Mouse (Mus musculus) ovary, postnatal 14 days (tissue): ENCODE results near the gene App.

Source experiments
- DNase-seq: peaks from one replicate; pipeline ENCODE4 v3.0.0; 2022; ENCODE audit warnings: low spot score

The App gene

DNA sequence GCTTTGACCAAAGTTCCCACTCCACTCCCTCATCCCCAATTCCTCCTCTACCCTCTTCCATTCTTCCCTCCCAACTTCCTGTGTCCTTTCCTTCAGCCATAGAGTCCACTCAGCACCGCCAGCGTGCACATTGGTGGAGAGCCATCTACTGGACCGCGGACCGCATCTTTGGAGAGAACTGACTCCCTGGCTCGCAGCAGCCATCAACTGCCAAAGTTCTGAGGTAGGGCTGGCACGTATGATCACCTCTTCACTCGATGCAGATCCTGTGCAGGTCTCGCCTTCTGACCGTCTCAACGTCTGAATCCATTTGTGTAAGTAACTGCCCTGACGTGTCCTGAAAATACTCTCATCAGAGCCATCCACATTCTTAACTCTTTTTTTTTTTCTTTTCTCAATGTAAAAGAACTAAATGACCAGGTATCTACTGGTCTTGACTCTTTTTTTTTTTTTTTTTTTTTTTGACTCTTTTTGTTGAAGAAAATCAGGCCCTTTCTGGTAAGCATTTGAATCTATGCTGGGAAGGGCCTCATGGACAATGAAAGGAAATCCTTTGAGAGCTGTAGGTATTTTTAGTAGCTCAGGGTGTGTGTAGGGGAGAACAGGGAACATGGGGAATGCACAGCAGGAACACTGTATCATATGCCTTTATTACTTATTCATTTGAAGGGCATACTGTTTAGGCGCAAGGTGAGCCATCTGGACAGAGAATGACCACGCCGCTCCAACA is 200.0 kb downstream of the App start:
- DNase-seq, result no peak

- DNase-seq, result no peak
Observed at GRCm38 (mm10) chr16:84971535-84972330, 201.8 kb downstream of the App start.

- DNase-seq, result no peak
Observed at GRCm38 (mm10) chr16:84969026-84969425, 204.5 kb downstream of the App start.

GRCm38 (mm10) chr16:84966983-84967382 is 206.6 kb downstream of the App start:
- no peak for DNase-seq

DNA sequence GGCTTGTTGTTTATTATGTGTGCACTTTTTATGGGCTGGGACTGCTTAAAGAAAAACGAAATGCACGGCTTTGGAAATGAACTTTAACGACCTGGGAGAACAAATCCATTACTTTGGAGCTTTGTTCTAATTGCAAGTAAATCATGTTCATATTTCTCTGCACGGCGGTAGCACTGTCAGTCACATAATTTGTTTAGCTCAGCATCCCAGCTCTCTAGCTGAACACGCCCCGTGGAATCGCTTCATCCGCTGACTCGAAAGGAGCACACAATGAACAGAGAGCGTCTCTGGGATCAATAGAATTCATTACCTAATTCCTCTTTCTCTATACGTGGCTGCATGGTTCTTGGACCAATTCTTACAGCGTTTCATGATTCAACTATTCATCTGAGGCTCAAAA is 207.5 kb downstream of the App start:
- no peak for DNase-seq

GRCm38 (mm10) chr16:84963960-84964359 is 209.6 kb downstream of the App start:
- no peak for DNase-seq

DNA sequence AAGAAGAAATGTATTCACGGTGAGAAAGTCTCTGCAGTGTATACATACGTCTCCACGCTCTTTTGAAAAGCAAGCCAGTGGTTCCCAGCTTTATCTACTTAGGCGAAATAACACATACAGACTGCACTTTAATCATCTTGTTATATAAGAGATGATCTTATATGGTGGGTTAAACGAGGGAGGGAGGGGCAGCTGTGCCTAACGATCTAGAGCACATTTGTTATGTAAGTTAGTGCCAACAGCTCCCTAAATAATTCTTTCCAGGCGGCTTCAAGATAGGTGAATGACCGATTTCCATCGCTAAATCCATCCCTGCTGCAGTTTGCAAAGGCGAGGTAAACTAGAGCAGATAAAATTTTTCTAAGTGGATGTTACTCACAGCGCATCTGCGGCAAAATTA is 210.0 kb downstream of the App start:
- no peak for DNase-seq

DNA sequence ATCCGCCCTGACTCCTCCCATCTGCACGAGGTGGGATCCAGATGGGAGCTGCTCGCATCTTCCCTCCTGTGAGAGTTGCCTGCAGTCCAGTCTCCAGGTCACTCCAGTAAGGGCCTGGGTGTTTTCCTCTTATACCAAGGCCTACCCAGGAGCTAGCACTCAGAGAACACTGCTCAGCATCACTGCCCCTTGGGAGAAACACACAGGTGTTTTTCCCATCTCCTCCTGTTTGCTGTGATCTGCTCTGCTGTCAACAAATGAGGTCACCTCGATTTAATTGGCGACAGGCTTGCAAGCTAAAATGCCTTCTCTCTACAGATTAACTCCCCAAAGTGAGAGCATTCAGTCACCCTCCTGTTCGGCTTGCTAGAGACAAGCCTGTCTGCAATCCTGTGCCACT is 216.3 kb downstream of the App start:
- DNase-seq, result no peak

GRCm38 (mm10) chr16:84956690-84957089 is 216.9 kb downstream of the App start:
- no peak for DNase-seq

GRCm38 (mm10) chr16:84955840-84956239 is 217.7 kb downstream of the App start:
- no peak for DNase-seq

GRCm38 (mm10) chr16:84955204-84955839 is 218.2 kb downstream of the App start:
- peak; percentile 84 for DNase-seq

DNA sequence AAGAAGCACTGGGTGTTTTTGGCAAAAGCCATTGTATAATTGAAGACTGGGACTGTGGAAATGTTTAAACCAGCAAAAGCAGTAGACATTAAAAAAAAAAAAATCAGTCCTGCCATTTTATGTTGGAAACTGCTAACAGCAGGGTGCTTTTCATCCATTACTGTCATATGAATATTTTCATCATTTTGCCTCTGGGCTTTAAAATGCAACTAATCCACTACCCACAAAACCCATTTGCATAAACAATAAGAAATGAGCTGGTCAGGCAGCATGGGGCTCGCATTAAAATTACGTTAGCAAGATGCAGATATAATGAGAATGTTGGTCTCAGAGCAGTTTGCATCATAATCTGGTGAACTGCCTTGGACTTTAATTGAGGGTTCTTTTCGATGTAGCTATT is 242.5 kb downstream of the App start:
- no peak for DNase-seq

- DNase-seq, result no peak
Observed at GRCm38 (mm10) chr16:84927827-84928226, 245.7 kb downstream of the App start.

DNA sequence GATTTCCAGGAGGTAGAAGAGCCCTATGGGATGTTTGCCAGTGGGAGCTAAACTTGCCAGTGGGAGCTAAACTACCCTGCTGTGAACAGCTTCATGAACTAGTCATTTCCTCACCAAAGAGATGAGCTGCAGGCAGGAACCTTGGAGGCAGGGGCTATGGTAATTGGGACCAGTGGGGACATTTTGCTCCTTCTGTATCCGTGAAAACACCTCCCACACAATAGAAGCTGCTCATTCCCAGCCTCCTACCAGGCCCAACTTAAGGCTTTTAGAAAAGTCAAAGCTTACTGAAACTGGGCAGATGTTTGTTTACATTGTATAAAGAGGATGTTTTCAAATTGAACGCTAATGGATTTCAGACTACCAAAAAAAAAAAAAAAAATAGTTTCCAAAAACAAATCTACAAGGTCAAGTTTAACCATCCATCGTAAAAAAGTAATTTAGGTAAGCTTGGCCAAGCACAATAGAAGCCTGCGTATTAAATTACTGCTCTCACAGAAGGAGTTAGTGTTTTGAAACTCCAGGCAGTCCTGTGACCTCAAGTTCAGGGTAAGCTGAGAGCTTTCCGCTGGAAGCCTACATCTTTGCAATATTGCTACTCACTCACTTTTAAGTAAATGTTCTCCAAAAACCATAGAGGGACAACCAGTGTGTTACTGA is 253.8 kb downstream of the App start:
- DNase-seq, result no peak

GRCm38 (mm10) chr16:84919087-84919486 is 254.5 kb downstream of the App start:
- DNase-seq, result no peak

- DNase-seq, result no peak
Observed at GRCm38 (mm10) chr16:84916772-84917171, 256.8 kb downstream of the App start.

- DNase-seq, result no peak
Observed at GRCm38 (mm10) chr16:84911477-84912165, 261.9 kb downstream of the App start.

DNA sequence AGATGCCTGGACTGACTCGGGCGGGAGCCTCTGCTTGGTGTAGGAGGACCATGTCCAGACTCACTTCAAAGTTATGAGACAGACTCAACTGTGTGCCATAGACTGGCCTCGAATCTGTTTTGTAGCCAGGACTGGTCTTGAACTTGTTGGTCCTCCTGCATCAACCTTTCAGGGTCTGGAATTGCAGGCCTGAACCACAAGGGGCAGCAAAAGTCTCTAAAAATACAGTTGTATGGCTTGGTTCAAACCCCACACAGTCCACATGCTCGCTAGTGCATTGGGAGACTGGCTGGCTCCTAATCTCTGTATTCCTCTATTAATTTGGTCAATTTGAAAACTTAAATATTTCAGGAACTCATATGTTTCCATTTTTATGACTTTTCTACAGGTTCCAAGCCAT is 270.6 kb downstream of the App start:
- DNase-seq, result no peak
